Mouse (Mus musculus) CD4-positive helper T cell, adult 2 months (primary cell): Measurements from ENCODE around the gene Abcg3.
"Not testable (repeated sequence)": the region's sequence is repeated elsewhere in the genome, so short reads cannot be mapped to it uniquely, and the experiment has no call there.

ENCODE experiments used
- DNase-seq: peaks from one replicate; pipeline ENCODE4 v3.0.0-alpha.2; 2012; ENCODE audit warnings: low read depth, missing footprints, low spot score

Abcg3 gene

GRCm38 (mm10) chr5:104982535-104982934 is at the start of gene Abcg3:
Abcg3 (minus strand) TSS chr5:104982718.
- DNase-seq, result peak; percentile 66

DNA sequence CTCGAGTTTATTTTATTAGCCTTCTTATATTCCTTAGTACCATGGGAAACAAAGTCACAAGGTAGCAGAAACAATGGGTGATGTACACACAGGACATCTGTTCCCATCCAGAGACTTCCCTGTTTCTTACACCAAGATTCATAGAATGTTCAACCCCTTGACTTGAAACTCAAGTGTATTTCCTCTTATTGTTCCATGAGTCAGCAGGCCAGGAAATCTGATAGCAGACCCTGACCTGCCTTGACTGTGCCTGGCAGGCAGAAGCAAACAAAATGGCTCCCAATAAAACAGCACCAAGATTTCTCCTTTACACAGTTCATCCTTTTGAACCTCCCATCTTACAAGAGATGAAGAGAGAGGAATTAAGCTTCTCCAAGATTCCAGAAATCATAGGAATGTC is 30.0 kb upstream of the Abcg3 start:
- DNase-seq, result no peak

DNA sequence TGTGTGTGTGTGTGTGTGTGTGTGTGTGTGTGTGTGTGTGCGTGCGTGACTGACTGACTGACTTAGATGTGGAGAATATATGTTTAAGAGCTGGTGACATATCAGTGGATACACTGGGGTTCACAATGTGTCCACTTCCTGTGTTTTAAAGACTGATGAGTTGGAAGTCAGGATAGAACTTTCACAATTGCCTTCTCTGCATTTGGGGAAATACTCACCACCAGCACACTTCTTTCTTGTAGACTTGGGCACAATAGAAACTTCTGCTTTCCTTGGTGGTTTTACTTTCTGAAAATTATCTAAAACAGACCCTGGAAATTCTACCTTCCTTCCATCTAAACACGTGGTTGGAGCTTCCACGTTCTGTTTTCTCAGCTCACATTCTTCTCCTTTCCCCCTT is 29.1 kb upstream of the Abcg3 start:
- no peak for DNase-seq

- DNase-seq, result peak; percentile 70
Observed at GRCm38 (mm10) chr5:105010376-105010775, 27.9 kb upstream of the Abcg3 start.

- DNase-seq, result no peak
Observed at GRCm38 (mm10) chr5:104989411-104989810, 6.9 kb upstream of the Abcg3 start.

- no peak for DNase-seq
Observed at GRCm38 (mm10) chr5:104988000-104988399, 5.5 kb upstream of the Abcg3 start.

DNA sequence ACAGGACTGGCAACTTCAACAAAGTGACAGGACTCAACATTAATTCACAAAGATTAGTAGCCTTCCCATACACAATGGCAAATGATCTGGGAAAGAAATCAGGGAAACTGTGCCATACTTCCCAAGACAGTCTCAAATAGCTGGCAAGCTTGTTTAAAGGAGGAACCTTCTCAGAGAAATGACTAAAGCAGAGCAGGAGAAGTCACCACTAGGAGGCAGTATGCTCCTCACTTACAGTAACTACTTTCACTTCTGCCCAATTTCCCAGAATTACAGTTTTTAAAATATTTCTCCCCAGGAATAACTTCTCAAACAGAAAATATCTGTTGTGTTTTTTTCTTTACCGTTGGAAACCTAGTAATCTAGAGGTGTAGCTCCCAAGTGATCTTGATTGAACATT is 4.2 kb upstream of the Abcg3 start:
- peak; percentile 74 for DNase-seq

- DNase-seq, result no peak
Observed at GRCm38 (mm10) chr5:104979040-104979513, 3.4 kb downstream of the Abcg3 start.

DNA sequence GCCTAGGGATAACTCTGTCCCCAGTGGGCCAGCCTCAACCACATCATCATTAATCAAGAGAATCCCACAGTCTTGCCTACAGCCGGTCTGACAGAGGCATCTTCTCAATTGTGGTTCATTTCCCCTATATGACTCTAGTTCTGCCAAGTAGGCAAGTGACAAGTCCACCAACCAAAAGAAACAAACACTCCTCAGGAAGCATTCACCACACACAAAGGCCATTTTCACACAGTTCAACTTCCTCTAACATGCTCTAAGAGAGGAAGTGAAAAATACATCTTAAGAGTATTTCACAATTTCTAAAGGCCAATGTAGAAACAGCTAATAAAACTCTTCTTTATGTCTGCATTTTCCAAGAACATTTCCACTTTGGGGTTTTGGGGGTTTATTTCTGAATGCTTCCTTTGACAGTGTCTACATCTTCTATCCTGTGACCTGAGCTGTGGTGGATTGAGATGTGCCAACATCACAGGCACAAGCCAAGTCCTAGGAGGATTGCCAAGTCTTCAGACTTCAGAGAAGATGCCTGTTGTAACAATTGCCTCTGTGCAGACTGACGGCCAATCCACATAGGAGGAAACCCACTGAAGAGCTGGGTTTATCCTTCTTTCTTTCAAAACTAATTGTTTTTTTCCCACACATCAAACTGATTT is 24.3 kb downstream of the Abcg3 start:
- DNase-seq, result peak; percentile 25

DNA sequence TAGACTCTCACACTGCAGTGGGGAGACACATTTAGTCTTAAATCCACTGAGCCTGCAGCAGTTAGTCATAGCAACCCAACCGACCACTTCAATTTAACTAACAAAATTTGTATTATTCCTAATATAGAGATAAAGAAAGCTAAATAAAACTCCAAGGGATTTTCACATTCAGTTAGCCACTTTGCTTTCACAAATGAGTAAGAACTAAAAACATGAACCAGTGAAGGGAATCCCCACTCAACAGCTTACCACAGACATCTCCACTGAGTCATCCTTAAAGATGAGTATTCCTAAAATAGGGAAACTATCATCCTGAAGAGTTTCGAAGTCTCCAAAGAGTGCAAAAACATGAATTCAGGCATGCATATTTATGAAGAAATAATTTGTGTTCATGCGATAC is 27.3 kb downstream of the Abcg3 start:
- DNase-seq, result no peak

- DNase-seq, result no peak
Observed at GRCm38 (mm10) chr5:104946951-104947350, 35.6 kb downstream of the Abcg3 start.

- no peak for DNase-seq
Observed at GRCm38 (mm10) chr5:104934148-104934547, 48.4 kb downstream of the Abcg3 start.

- not testable (repeated sequence) for DNase-seq
Observed at GRCm38 (mm10) chr5:104906556-104906955, 76.0 kb downstream of the Abcg3 start.
